Mouse (Mus musculus): ENCODE measurements around the gene Cplx3. TPM values are rescaled to one million over a fixed set of nuclear protein-coding genes. Genes with fewer than 3 reads are reported as not detected.

The Cplx3 gene
- not detected in 2 replicates for polyA plus RNA-seq (2015; fragmentation: Nextera tagmentation; extraction: Ambion mirVana)

DNA sequence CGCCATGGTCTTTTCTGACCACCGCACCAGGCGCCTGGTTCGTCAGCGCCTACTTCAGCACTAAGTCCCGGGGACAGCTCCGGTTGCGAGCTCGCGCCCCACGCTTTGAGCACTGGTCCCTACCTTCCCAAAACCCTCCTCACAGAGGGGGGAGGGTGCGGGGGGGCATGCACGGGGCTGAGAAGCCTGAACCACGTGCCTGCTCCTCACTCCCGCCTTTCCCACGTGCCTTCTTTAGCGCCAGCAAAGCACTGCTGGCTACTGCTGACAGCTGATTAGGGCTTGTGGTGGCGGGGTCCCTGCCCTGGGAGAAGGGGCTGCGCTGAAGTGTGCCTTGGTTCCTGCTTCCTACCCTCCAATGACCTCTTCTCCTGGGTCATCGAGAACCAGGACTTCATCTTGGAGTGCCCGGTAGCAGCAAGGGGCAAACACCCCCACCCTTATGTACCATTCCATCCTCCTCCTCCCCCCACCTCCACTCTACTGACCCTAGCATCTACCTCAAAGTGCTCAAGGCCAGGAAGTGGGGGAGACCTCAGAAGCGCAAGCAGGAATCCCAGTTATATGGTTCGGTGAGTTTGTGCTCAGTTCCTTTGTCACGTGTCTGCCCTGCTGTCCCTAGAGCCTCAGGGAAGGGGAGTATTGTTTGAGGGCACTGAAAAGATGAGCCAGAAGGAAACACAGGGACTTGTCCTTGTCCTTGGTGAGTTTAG is at the start of gene Cplx3:
Gene Cplx3, minus strand, starts transcription at position 143 of the 713 bp plus-strand sequence.

DNA sequence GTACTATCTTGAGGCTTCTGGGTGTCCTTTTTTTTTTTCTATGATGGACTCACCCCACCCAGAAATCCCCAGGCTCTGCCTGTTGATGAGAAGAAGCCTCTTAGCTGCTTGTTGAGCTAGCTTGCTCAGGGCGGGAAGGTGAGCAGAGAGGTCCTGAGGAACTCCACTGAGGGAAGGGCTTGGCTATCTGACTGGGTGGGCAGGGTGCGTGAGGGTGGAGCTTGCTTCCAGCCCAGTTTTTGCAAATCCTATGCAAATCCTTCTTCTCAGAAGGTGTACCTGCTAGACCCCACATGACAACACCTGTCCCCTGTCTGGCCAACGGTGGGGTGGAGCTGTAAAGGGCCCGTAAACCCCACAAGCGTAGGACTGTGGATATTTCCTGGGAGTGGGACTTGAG is 47.2 kb upstream of the Cplx3 start, which contains the start of gene Csk:
Gene Csk, minus strand, starts transcription at position 349 of the 400 bp plus-strand sequence.

DNA sequence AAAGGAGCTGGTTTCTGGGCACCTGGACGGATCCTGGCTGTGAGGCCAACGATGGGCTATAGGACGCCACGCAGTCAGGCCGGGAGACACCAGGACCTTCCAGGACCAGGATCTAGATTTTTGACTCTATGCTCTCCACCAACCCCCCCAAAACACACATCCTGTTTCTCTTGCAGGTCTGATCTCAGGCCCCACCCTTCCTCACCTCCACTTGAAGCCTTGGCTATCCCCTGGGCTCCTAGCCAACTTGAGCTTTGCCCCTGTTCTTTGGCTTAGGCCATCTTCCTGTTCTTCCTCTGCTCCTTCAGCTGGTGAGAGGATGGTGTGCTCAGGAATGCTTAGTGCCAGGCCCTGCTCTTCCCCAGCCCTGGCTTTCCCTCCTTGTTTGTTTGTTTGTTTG is 14.6 kb upstream of the Cplx3 start, which contains the start of gene Lman1l:
Gene Lman1l, minus strand, starts transcription at position 101 of the 400 bp plus-strand sequence.

DNA sequence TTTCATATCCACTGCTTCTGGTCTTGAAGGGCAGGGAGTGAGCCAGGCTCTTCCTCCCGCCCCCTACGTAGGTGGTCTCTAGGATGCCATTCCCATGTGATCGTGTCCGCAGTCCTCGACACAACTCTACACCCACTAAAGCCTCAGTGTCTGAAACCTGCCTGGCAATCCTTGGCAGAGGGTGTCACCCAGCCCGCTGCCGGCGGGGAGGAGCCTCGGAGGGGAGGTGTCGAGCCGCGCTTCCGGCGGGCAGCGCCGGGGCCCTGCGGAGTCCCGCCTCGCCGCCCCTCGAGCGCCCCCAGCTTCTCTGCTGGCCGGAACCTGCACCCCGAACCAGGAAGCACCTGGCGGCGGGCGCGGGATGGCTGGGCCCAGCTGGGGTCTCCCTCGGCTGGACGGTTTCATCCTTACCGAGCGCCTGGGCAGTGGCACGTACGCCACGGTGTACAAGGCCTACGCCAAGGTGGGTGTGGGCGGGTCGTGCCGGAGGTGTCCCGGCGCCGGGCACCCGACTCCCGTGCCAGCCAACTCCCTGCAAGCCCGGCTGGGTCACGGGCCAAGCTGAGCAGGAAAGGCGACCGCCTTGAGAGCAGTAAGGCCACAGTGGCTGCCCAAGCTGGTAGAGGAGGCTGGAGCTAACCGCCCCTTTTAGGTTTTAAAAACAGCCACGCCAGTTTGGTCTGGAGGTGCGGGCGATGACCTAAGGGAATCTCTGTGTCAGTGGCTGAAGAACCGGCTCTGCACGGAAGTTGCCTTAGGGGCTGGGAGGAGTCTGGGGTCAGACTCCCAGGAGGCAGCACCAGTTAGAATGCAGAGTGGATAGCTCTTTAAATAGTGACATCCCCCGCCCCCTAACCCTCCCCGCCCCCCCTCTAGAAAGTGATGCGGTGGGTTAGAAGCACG is 16.6 kb downstream of the Cplx3 start, which contains the start of gene Ulk3:
Gene Ulk3, plus strand, starts transcription at position 229 of the 903 bp plus-strand sequence.

DNA sequence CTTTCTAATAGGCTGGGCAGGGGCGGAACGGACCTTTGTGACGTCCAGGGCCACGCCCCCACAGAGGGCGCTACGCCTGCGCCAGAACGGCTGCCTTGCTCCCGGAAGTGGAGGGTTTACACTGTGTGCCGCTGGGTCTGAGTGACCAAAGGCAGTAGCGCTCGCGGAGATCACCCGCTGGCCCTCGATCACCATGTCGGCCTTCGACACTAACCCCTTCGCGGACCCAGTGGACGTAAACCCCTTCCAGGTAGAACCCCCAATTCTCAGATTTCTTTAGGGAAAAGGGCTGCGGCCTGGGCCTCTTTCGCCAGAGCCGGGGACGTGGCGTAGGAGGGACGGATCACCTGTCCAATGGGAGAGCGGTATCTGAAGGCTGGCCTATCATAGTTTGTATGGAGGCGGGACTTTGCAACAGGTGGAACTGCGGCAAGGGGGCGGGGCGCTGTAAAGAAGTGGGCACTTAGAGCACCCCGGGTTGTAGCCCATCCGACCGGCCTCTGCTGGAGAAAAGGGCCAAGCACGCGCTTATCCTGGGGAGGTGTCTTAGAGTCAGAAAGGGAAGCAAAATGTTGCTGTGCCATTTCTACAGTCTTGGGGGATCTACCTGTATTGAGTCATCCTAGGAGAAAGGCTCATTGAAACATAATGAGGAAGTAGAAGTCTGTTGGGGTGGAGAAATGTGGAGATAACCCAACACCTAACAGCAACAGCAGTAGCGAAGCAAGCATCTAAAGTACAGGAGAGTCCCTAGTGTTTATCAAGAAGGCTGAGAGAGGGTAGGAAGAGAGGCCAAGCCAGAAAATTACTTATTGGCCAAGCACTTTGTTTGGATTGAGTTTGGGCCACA is 45.0 kb downstream of the Cplx3 start, which contains the start of gene Scamp2:
Gene Scamp2, plus strand, starts transcription at position 83 of the 850 bp plus-strand sequence.

DNA sequence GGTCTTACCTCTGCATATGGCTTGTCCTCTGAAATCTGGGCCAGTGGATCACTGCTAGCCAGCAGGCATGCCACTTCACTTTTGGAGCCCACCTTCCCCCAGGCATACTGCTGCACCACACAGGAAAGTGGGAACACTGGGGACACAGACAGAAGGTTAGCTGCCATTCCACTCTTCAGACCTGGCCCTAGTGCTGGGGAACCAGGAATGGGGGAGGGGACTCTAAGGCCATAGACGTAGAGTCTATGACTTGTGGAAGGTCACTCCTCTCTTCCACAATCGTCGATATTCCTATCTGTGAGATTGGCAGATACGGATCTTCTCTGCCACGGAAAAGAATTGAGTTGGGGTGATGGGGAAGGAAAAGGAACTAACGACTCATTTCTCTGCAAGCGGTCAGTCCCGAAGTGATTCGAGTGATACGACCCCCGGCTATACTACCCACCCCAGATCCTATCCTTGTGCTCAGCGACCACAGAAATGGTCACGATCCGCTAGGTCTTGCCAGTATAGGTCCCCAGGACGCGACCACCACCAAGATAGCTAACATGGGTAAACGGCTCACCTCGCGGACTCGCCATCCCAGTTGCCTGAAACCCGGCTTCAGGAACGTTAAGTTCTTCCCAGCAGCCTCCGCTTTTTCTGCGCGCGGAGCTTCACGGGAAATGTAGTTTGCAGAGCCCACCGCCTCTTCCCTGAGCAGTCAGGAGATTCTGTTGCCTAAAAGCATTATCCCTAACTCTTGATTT is 53.8 kb downstream of the Cplx3 start, which contains the start of gene Mpi:
Gene Mpi, minus strand, starts transcription at position 625 of the 749 bp plus-strand sequence.

Other genes starting within 250 kb of the Cplx3 start
- gene Ppcdc, start 166.2 kb downstream of the Cplx3 start, polyA plus RNA-seq (2015; fragmentation: Nextera tagmentation; extraction: Ambion mirVana) = 22.0 and 24.5 TPM in 2 replicates
- 15.4 and 16.2 TPM in 2 replicates for gene Scamp5, start 138.2 kb downstream of the Cplx3 start, polyA plus RNA-seq (2015; fragmentation: Nextera tagmentation; extraction: Ambion mirVana)
- 7.0 and 9.2 TPM in 2 replicates for gene Rpp25, start 102.3 kb downstream of the Cplx3 start, polyA plus RNA-seq (2015; fragmentation: Nextera tagmentation; extraction: Ambion mirVana)
- 514 and 536 TPM in 2 replicates for gene Cox5a, start 85.0 kb downstream of the Cplx3 start, polyA plus RNA-seq (2015; fragmentation: Nextera tagmentation; extraction: Ambion mirVana)
- 15.2 and 16.3 TPM in 2 replicates for gene Fam219b, start 68.8 kb downstream of the Cplx3 start, polyA plus RNA-seq (2015; fragmentation: Nextera tagmentation; extraction: Ambion mirVana)
- 17.1 and 17.3 TPM in 2 replicates for gene Mpi, start 53.5 kb downstream of the Cplx3 start, polyA plus RNA-seq (2015; fragmentation: Nextera tagmentation; extraction: Ambion mirVana)
- gene Scamp2, start 45.3 kb downstream of the Cplx3 start, polyA plus RNA-seq (2015; fragmentation: Nextera tagmentation; extraction: Ambion mirVana) = 52.6 and 54.4 TPM in 2 replicates
- 10.3 and 12.9 TPM in 2 replicates for gene Ulk3, start 16.8 kb downstream of the Cplx3 start, polyA plus RNA-seq (2015; fragmentation: Nextera tagmentation; extraction: Ambion mirVana)
- gene Lman1l, start 14.5 kb upstream of the Cplx3 start, polyA plus RNA-seq (2015; fragmentation: Nextera tagmentation; extraction: Ambion mirVana) = not detected in 2 replicates
- gene Csk, start 47.4 kb upstream of the Cplx3 start, polyA plus RNA-seq (2015; fragmentation: Nextera tagmentation; extraction: Ambion mirVana) = 16.0 and 16.7 TPM in 2 replicates
- gene Cyp1a2, start 77.4 kb upstream of the Cplx3 start, polyA plus RNA-seq (2015; fragmentation: Nextera tagmentation; extraction: Ambion mirVana) = not detected in 2 replicates
- 0.06 and 0.16 TPM in 2 replicates for gene Cyp1a1, start 81.6 kb upstream of the Cplx3 start, polyA plus RNA-seq (2015; fragmentation: Nextera tagmentation; extraction: Ambion mirVana)
- gene Edc3, start 102.3 kb upstream of the Cplx3 start, polyA plus RNA-seq (2015; fragmentation: Nextera tagmentation; extraction: Ambion mirVana) = 14.2 and 14.9 TPM in 2 replicates
- gene Clk3, start 159.6 kb upstream of the Cplx3 start, polyA plus RNA-seq (2015; fragmentation: Nextera tagmentation; extraction: Ambion mirVana) = 37.7 and 45.8 TPM in 2 replicates
- 3.8 and 5.1 TPM in 2 replicates for gene Arid3b, start 230.5 kb upstream of the Cplx3 start, polyA plus RNA-seq (2015; fragmentation: Nextera tagmentation; extraction: Ambion mirVana)